Mouse (Mus musculus): Measurements from ENCODE around the gene Msh5.
A peak's percentile ranks its signal among the peaks of the same experiment; 100 is the strongest.

GRCm38 (mm10) chr17:35048149-35048931 lies 1.8 kb upstream of the Msh5 start:
- no peak for TF ChIP-seq CTCF (IDR thresholded peaks at IDR 0.05; ENCODE audit: low read depth, low read length)
- TF ChIP-seq POLR2A (IDR thresholded peaks at IDR 0.05; ENCODE audit: borderline replicate concordance, low read depth, low read length): 0 out of 2 replicates have a peak, but pooled peaks have one; percentile 19

Data from bone marrow macrophage, adult 2 months (primary cell).